Mouse (Mus musculus): ENCODE results near the gene Wwtr1. TPM values are rescaled to one million over a fixed set of nuclear protein-coding genes. Genes with fewer than 3 reads are reported as not detected.

Gene Wwtr1
- polyA plus RNA-seq, 1 experiment from 2014 or later, result 18.6 TPM

GRCm38 (mm10) chr3:57580426-57581195 lies 4.9 kb upstream of the Wwtr1 start:
- 84% methylated on average over 10 of the region's 10 CpGs for WGBS
- Histone ChIP-seq H3K27me3 (no peaks in the 10 kb centered on the region), H3K4me1 (replicated peaks) (peaks cover 12% of the 10 kb centered on the region; the same call in 1 of the 2 replicates), H3K4me2 (no peak overlapping the region), H3K27ac (no peak overlapping the region), H3K36me3 (no peaks in the 10 kb centered on the region), H3K9ac (no peak overlapping the region), H3K4me3 (no peak overlapping the region), H3K9me3 (replicated peaks) (no peaks in the 10 kb centered on the region)
- no peak for ATAC-seq (replicated peaks; ENCODE audit: insufficient number of reproducible peaks, insufficient read depth, low FRiP score, low read depth)

- Histone ChIP-seq H3K4me3 (peak overlapping the region; percentile 90), H3K9me3 (replicated peaks) (no peaks in the 10 kb centered on the region), H3K27ac (peak overlapping the region; percentile 98), H3K36me3 (no peaks in the 10 kb centered on the region), H3K4me1 (replicated peaks) (peaks cover 25% of the 10 kb centered on the region), H3K4me2 (peak overlapping the region; percentile 77), H3K9ac (peak overlapping the region; percentile 83), H3K27me3 (no peaks in the 10 kb centered on the region)
- WGBS, result 1% methylated on average over 35 of the region's 35 CpGs
- peak; percentile 54 for ATAC-seq (replicated peaks; ENCODE audit: insufficient number of reproducible peaks, insufficient read depth, low FRiP score, low read depth)
These were observed 530 bp upstream of the Wwtr1 start for GRCm38 (mm10) chr3:57576056-57576824.

- ATAC-seq (replicated peaks; ENCODE audit: insufficient number of reproducible peaks, insufficient read depth, low FRiP score, low read depth), result peak; percentile 42
- peaks cover 27% of the 10 kb centered on the region for H3K4me1 ChIP-seq (replicated peaks)
- H3K4me3 ChIP-seq, result peak overlapping the region; percentile 90
- H3K27me3 ChIP-seq, result no peaks in the 10 kb centered on the region
- H3K9me3 ChIP-seq (replicated peaks), result no peaks in the 10 kb centered on the region
- no peaks in the 10 kb centered on the region; the same call in 1 of the 2 replicates for H3K36me3 ChIP-seq
- peak overlapping the region; percentile 77 for H3K4me2 ChIP-seq
- peak overlapping the region; percentile 83 for H3K9ac ChIP-seq
- WGBS, result under 1% methylated on average over 58 of the region's 59 CpGs
- H3K27ac ChIP-seq, result peak overlapping the region; percentile 98
These were observed 638 bp downstream of the Wwtr1 start for GRCm38 (mm10) chr3:57574885-57575659.

- 22% methylated on average over 14 of the region's 14 CpGs for WGBS
- no peak for ATAC-seq (replicated peaks; ENCODE audit: insufficient number of reproducible peaks, insufficient read depth, low FRiP score, low read depth)
These were observed 1.7 kb downstream of the Wwtr1 start for GRCm38 (mm10) chr3:57573898-57574570.

GRCm38 (mm10) chr3:57572331-57572975 lies 3.3 kb downstream of the Wwtr1 start:
- Histone ChIP-seq H3K9ac (no peak overlapping the region), H3K4me1 (replicated peaks) (peaks cover 30% of the 10 kb centered on the region), H3K27ac (no peak overlapping the region), H3K27me3 (no peaks in the 10 kb centered on the region), H3K4me2 (peak overlapping the region; percentile 77), H3K4me3 (peak overlapping the region; percentile 90), H3K9me3 (replicated peaks) (no peaks in the 10 kb centered on the region), H3K36me3 (peaks cover 4% of the 10 kb centered on the region; the same call in 1 of the 2 replicates)
- WGBS, result 65% methylated on average over 6 of the region's 6 CpGs
- ATAC-seq (replicated peaks; ENCODE audit: insufficient number of reproducible peaks, insufficient read depth, low FRiP score, low read depth), result no peak

More at GRCm38 (mm10) chr3:57573898-57574570, 1.7 kb downstream of the Wwtr1 start:
- Histone ChIP-seq H3K9ac (peak overlapping the region; percentile 83), H3K4me1 (replicated peaks) (peaks cover 27% of the 10 kb centered on the region), H3K4me2 (peak overlapping the region; percentile 77), H3K9me3 (replicated peaks) (no peaks in the 10 kb centered on the region), H3K36me3 (no peaks in the 10 kb centered on the region; the same call in 1 of the 2 replicates), H3K27me3 (no peaks in the 10 kb centered on the region), H3K4me3 (peak overlapping the region; percentile 90), H3K27ac (peak overlapping the region; percentile 98)

GRCm38 (mm10) chr3:57566655-57567054 lies 9.1 kb downstream of the Wwtr1 start:
- Histone ChIP-seq H3K4me1 (replicated peaks) (peaks cover 22% of the 10 kb centered on the region), H3K4me3 (no peak overlapping the region), H3K27me3 (no peaks in the 10 kb centered on the region), H3K9ac (no peak overlapping the region), H3K27ac (no peak overlapping the region), H3K36me3 (peaks cover 4% of the 10 kb centered on the region; the same call in 1 of the 2 replicates), H3K4me2 (no peak overlapping the region), H3K9me3 (replicated peaks) (no peaks in the 10 kb centered on the region)
- no peak for ATAC-seq (replicated peaks; ENCODE audit: insufficient number of reproducible peaks, insufficient read depth, low FRiP score, low read depth)
- WGBS, result 83% methylated on average over 5 of the region's 5 CpGs

GRCm38 (mm10) chr3:57563627-57564026 lies 12.1 kb downstream of the Wwtr1 start:
- Histone ChIP-seq H3K4me1 (replicated peaks) (peaks cover 18% of the 10 kb centered on the region), H3K27me3 (no peaks in the 10 kb centered on the region), H3K27ac (peak overlapping the region; percentile 21), H3K9ac (no peak overlapping the region), H3K9me3 (replicated peaks) (no peaks in the 10 kb centered on the region), H3K36me3 (peaks cover 11% of the 10 kb centered on the region; the same call in 1 of the 2 replicates), H3K4me2 (no peak overlapping the region), H3K4me3 (no peak overlapping the region)
- 52% methylated on average over 5 of the region's 5 CpGs for WGBS
- ATAC-seq (replicated peaks; ENCODE audit: insufficient number of reproducible peaks, insufficient read depth, low FRiP score, low read depth), result no peak

- H3K27ac ChIP-seq, result peak overlapping the region; percentile 21
- H3K9ac ChIP-seq, result no peak overlapping the region
- H3K9me3 ChIP-seq (replicated peaks), result no peaks in the 10 kb centered on the region
- peaks cover 18% of the 10 kb centered on the region for H3K4me1 ChIP-seq (replicated peaks)
- no peak overlapping the region for H3K4me2 ChIP-seq
- 82% methylated on average over 6 of the region's 6 CpGs for WGBS
- peaks cover 8% of the 10 kb centered on the region; the same call in 1 of the 2 replicates for H3K36me3 ChIP-seq
- H3K4me3 ChIP-seq, result no peak overlapping the region
- no peak for ATAC-seq (replicated peaks; ENCODE audit: insufficient number of reproducible peaks, insufficient read depth, low FRiP score, low read depth)
- H3K27me3 ChIP-seq, result no peaks in the 10 kb centered on the region
These were observed 12.7 kb downstream of the Wwtr1 start for GRCm38 (mm10) chr3:57562996-57563506.

- 85% methylated on average over 6 of the region's 6 CpGs for WGBS
- H3K36me3 ChIP-seq, result peaks cover 8% of the 10 kb centered on the region; the same call in 1 of the 2 replicates
- H3K4me1 ChIP-seq (replicated peaks), result peaks cover 8% of the 10 kb centered on the region
- H3K4me2 ChIP-seq, result no peak overlapping the region
- H3K27me3 ChIP-seq, result no peaks in the 10 kb centered on the region
- H3K9me3 ChIP-seq (replicated peaks), result no peaks in the 10 kb centered on the region
- H3K9ac ChIP-seq, result no peak overlapping the region
- no peak overlapping the region for H3K27ac ChIP-seq
- ATAC-seq (replicated peaks; ENCODE audit: insufficient number of reproducible peaks, insufficient read depth, low FRiP score, low read depth), result no peak
- no peak overlapping the region for H3K4me3 ChIP-seq
These were observed 16.9 kb downstream of the Wwtr1 start for GRCm38 (mm10) chr3:57558761-57559160.

- Histone ChIP-seq H3K4me3 (no peak overlapping the region), H3K4me1 (replicated peaks) (no peaks in the 10 kb centered on the region), H3K9ac (no peak overlapping the region), H3K9me3 (replicated peaks) (no peaks in the 10 kb centered on the region), H3K36me3 (peaks cover 8% of the 10 kb centered on the region; the same call in 1 of the 2 replicates), H3K4me2 (no peak overlapping the region), H3K27me3 (no peaks in the 10 kb centered on the region), H3K27ac (no peak overlapping the region)
- ATAC-seq (replicated peaks; ENCODE audit: insufficient number of reproducible peaks, insufficient read depth, low FRiP score, low read depth), result no peak
- WGBS, result 83% methylated on average over 4 of the region's 4 CpGs
These were observed 18.3 kb downstream of the Wwtr1 start for GRCm38 (mm10) chr3:57557408-57557807.

All from heart, embryonic 15.5 days (tissue).